Mouse (Mus musculus): ENCODE measurements around the gene Stil. TPM values are rescaled to one million over a fixed set of nuclear protein-coding genes. Genes with fewer than 3 reads are reported as not detected.

Stil gene
- polyA plus RNA-seq, 1 experiment, result 7.8 TPM

DNA sequence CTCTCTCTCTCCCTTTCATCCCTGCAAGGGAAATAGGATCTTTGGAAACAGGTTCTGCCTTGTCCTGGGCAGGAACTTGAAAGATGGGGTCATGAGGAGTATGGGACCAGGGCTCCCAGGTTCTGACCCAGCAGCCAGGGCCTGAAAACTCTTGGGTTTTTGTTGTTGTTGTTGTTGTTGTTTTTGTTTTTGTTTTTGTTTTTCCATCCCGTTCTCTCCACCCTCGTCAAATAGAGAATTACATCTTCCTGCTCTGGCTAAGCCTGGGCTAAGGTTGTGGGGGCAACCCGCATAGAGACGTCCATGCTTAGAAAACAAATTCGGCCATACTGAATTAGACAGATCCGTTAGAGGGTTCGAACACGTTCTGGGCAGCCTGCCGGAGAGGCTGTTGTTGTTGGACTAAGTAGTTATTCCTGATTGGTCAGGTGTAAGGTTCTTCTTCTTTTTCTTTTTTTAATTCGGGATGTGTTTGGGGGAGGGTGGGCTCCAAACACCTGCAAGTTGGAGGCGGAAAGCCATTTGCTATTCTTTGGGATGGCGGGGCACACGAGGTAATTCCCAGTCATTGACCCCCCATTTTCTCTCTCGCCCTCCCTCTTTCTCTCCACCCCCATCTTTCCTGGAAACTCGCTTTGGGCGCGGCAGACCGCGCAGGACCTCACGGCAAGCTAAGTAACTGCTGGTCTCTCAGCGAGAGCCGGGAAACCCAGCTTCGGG lies 59.1 kb downstream of the Stil start:
- no peak for TF ChIP-seq CTCF (IDR thresholded peaks at IDR 0.05; ENCODE audit: control insufficient read depth, insufficient read depth, low read length)
- TF ChIP-seq POLR2A (IDR thresholded peaks at IDR 0.05; ENCODE audit: borderline replicate concordance, control insufficient read depth, low read depth, low read length), result peak; percentile 56; the same call in 1 of the 2 replicates
- Histone ChIP-seq H3K4me3 (replicated peaks; ENCODE audit: control insufficient read depth, low read depth, low read length) (peak overlapping the region; percentile 63), H3K27ac (ENCODE audit: control insufficient read depth, insufficient read depth, low read depth, low read length, poor library complexity) (peak overlapping the region; percentile 48), H3K4me1 (ENCODE audit: control insufficient read depth, insufficient read depth, low read length) (no peaks in the 10 kb centered on the region)
- WGBS, result 9% methylated on average over 23 of the region's 23 CpGs

DNA sequence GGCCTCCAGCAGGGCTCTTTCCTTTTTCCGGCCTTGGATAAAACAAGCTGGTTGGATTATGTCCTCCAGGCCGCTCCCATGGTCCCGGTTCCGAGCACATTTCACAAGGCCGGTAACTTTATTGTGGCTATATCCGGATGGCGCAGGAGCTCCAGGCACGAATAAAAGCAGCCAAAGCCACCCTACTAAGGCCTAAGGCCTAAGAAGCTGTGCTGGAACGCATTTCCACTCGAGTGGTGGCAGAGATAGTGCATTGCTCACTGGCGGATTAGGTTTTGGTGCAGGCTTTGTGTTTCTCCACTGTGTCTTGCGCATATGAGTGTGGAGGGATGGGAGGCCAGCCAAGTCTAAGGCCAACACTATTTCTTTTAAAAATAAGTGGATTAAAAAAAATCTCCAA lies 59.9 kb downstream of the Stil start:
- H3K4me1 ChIP-seq (ENCODE audit: control insufficient read depth, insufficient read depth, low read length), result no peaks in the 10 kb centered on the region
- H3K4me3 ChIP-seq (replicated peaks; ENCODE audit: control insufficient read depth, low read depth, low read length), result peak overlapping the region; percentile 56
- H3K27ac ChIP-seq (ENCODE audit: control insufficient read depth, insufficient read depth, low read depth, low read length, poor library complexity), result peak overlapping the region; percentile 69
- WGBS, result 25% methylated on average over 12 of the region's 12 CpGs
- TF ChIP-seq POLR2A (IDR thresholded peaks at IDR 0.05; ENCODE audit: borderline replicate concordance, control insufficient read depth, low read depth, low read length) (no peak), CTCF (IDR thresholded peaks at IDR 0.05; ENCODE audit: control insufficient read depth, insufficient read depth, low read length) (no peak)

DNA sequence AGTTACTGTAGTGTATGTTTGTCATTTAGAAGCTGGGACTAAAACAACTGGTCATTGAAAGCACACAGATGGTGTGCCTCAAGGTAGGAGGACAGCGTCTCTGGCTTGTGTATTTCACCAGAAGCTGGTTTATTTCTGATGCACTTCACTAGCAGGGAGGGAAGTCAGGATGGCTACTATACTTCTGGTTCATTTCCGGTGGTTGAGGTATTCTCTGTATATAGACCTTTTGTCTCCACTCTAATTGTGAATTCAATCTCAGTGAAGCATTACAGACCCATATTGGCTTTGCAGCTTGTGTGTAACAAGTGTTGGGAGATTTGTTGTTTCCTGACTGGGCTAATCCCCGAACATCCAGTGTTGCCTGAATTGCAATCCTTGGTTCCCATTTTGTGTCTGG lies 60.8 kb downstream of the Stil start:
- 19% methylated on average over 3 of the region's 3 CpGs for WGBS
- peak overlapping the region; percentile 56 for H3K4me3 ChIP-seq (replicated peaks; ENCODE audit: control insufficient read depth, low read depth, low read length)
- no peak for TF ChIP-seq POLR2A (IDR thresholded peaks at IDR 0.05; ENCODE audit: borderline replicate concordance, control insufficient read depth, low read depth, low read length)
- TF ChIP-seq CTCF (IDR thresholded peaks at IDR 0.05; ENCODE audit: control insufficient read depth, insufficient read depth, low read length), result no peak
- H3K4me1 ChIP-seq (ENCODE audit: control insufficient read depth, insufficient read depth, low read length), result no peaks in the 10 kb centered on the region
- H3K27ac ChIP-seq (ENCODE audit: control insufficient read depth, insufficient read depth, low read depth, low read length, poor library complexity), result no peak overlapping the region; the same call in 1 of the 2 replicates

DNA sequence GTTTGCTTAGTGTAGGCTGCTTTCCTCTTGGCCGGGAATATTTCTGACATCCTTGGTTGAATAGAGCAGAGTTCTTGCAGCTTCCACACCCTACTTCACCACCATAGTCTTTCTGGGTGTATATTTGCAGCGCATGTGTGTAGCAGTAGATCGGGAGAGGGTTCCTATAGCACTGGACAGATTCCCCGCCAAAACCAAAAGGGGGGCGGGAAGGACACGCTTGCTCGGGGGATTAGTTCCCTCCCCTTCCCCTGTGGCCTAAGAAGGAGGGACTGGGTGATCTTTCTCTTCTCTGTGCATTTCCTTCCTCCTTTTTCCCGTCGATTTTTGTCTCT lies 62.5 kb downstream of the Stil start:
- Histone ChIP-seq H3K4me3 (replicated peaks; ENCODE audit: control insufficient read depth, low read depth, low read length) (peak overlapping the region; percentile 57), H3K4me1 (ENCODE audit: control insufficient read depth, insufficient read depth, low read length) (no peaks in the 10 kb centered on the region), H3K27ac (ENCODE audit: control insufficient read depth, insufficient read depth, low read depth, low read length, poor library complexity) (peak overlapping the region; percentile 3; the same call in 1 of the 2 replicates)
- TF ChIP-seq CTCF (IDR thresholded peaks at IDR 0.05; ENCODE audit: control insufficient read depth, insufficient read depth, low read length) (no peak), POLR2A (IDR thresholded peaks at IDR 0.05; ENCODE audit: borderline replicate concordance, control insufficient read depth, low read depth, low read length) (no peak)
- under 1% methylated on average over 9 of the region's 9 CpGs for WGBS

DNA sequence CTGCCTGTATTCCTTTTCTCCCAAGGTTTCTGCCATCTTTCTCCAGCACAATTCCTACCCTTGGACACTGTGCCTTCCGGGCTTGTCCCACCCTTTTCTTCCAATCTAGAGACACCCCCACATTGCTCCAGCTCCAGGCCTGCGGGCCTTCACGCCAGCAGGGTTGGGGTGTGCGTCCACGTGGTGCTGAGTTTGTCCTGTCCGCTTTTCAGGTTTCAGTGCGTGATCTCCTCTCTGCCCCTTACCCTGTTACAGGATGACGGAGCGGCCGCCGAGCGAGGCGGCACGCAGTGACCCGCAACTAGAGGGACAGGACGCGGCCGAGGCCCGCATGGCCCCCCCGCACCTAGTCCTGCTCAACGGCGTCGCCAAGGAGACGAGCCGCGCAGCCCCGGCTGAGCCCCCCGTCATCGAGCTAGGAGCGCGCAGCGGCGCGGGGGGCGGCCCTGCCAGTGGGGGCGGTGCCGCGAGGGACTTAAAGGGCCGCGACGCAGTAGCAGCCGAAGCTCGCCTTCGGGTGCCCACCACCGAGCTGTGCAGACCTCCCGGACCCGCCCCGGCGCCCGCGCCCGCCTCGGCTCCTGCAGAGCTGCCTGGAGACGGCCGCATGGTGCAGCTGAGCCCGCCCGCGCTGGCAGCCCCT lies 63.0 kb downstream of the Stil start:
- Histone ChIP-seq H3K4me3 (replicated peaks; ENCODE audit: control insufficient read depth, low read depth, low read length) (peak overlapping the region; percentile 57), H3K4me1 (ENCODE audit: control insufficient read depth, insufficient read depth, low read length) (no peaks in the 10 kb centered on the region), H3K27ac (ENCODE audit: control insufficient read depth, insufficient read depth, low read depth, low read length, poor library complexity) (peak overlapping the region; percentile 3)
- WGBS, result 2% methylated on average over 56 of the region's 58 CpGs
- TF ChIP-seq POLR2A (IDR thresholded peaks at IDR 0.05; ENCODE audit: borderline replicate concordance, control insufficient read depth, low read depth, low read length) (peak; percentile 23; the same call in 1 of the 2 replicates), CTCF (IDR thresholded peaks at IDR 0.05; ENCODE audit: control insufficient read depth, insufficient read depth, low read length) (no peak)

DNA sequence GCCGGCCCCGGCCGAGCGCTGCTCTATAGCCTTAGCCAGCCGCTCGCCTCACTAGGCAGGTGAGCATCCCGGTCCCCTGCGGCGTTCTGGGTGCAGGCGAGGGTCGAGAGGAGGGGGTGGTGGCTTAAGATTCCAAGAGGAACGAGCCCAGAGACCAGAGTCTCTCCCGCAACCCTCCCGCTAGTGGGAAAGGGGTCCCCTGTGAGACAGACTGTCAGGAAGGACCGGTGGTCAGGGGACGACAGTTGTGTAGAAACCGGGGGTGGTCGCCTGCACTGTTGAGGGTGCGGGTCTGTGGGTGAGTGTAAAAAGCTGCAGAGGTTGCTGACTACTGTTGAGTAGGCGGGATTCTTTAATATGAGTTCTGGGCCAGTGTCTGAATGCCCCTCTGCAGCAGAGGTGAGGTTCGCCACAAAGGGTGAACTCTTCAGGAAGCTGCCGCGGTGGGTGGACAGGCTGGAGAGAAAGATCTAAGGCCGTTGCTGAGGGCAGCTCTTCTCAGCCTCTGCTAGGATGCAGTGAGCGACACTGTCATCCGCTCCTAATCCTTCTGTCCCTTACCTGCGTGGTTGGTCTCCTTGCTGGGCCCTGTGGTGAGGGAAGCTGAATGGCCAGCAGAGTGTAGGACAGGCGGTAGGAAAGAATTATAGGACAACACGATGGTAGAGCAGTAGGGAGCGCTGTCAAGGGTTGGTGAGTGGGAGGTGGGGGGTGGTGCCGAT lies 63.7 kb downstream of the Stil start:
- Histone ChIP-seq H3K4me1 (ENCODE audit: control insufficient read depth, insufficient read depth, low read length) (no peaks in the 10 kb centered on the region), H3K27ac (ENCODE audit: control insufficient read depth, insufficient read depth, low read depth, low read length, poor library complexity) (peak overlapping the region; percentile 19; the same call in 1 of the 2 replicates), H3K4me3 (replicated peaks; ENCODE audit: control insufficient read depth, low read depth, low read length) (peak overlapping the region; percentile 39)
- 5% methylated on average over 31 of the region's 31 CpGs for WGBS
- TF ChIP-seq POLR2A (IDR thresholded peaks at IDR 0.05; ENCODE audit: borderline replicate concordance, control insufficient read depth, low read depth, low read length), result no peak
- no peak for TF ChIP-seq CTCF (IDR thresholded peaks at IDR 0.05; ENCODE audit: control insufficient read depth, insufficient read depth, low read length)

DNA sequence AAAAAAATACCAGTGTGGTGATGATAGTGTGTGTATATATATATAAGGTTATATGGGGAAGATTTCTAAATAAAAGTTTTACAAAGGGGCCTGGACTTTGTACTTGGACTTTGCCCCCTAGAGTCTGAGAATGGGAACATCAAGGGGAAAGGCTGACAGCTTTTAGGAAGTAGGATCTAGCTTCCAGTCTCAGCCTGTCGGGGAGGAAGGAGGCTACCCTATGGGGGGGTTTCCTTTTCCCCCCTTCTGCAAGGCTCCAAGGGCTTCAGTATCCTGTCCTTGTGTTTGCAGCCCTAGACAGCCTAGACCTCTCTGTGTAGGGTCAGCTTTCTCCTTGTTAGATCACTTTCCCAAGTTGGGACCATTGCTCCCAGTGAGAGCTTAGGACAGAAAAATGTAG lies 71.7 kb downstream of the Stil start:
- H3K4me3 ChIP-seq (replicated peaks; ENCODE audit: control insufficient read depth, low read depth, low read length), result no peak overlapping the region
- no peak overlapping the region for H3K27ac ChIP-seq (ENCODE audit: control insufficient read depth, insufficient read depth, low read depth, low read length, poor library complexity)
- no peaks in the 10 kb centered on the region; the same call in 1 of the 2 replicates for H3K4me1 ChIP-seq (ENCODE audit: control insufficient read depth, insufficient read depth, low read length)
- WGBS, result 0% methylated on average over 1 of the region's 1 CpGs
- TF ChIP-seq CTCF (IDR thresholded peaks at IDR 0.05; ENCODE audit: control insufficient read depth, insufficient read depth, low read length) (no peak), POLR2A (IDR thresholded peaks at IDR 0.05; ENCODE audit: borderline replicate concordance, control insufficient read depth, low read depth, low read length) (no peak)

DNA sequence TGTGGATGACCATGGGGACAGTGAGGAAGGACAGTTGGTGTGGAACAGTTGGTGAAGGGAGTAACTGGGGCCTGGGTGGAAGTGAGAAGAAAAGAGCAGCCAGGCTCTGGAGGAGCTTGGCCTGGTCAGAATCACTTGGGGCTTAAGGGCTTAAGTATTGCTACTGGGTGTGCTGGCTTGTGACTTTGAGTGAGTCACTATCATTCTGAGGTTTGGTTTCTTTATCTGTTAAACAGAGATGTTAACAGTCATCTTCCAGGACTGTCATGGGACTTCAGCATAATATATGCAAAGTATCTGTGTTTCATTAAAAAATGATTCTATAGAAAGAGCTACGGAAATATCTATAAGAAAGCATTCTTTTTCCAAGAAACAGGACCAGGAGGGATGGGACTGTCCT lies 74.8 kb downstream of the Stil start:
- WGBS, result 77% methylated on average over 1 of the region's 1 CpGs
- Histone ChIP-seq H3K4me3 (replicated peaks; ENCODE audit: control insufficient read depth, low read depth, low read length) (no peak overlapping the region), H3K27ac (ENCODE audit: control insufficient read depth, insufficient read depth, low read depth, low read length, poor library complexity) (no peak overlapping the region), H3K4me1 (ENCODE audit: control insufficient read depth, insufficient read depth, low read length) (no peaks in the 10 kb centered on the region; the same call in 1 of the 2 replicates)
- TF ChIP-seq CTCF (IDR thresholded peaks at IDR 0.05; ENCODE audit: control insufficient read depth, insufficient read depth, low read length) (no peak), POLR2A (IDR thresholded peaks at IDR 0.05; ENCODE audit: borderline replicate concordance, control insufficient read depth, low read depth, low read length) (no peak)

All from bone marrow, adult 2 months (tissue).